Mouse (Mus musculus) brown adipose tissue, adult 24 weeks (tissue): Measurements from ENCODE around the gene Cnn1. TPM values are rescaled to one million over a fixed set of nuclear protein-coding genes. Genes with fewer than 3 reads are reported as not detected.

Experiments
- H3K27ac ChIP-seq: fragments of 200-500 bp; replicated peaks from 2 replicates; pipeline ENCODE4 v1.5.1; 2012; ENCODE audit warnings: low read depth, mild to moderate bottlenecking, low read length
- H3K4me1 ChIP-seq: fragments of 200-500 bp; 2 replicates; pipeline ENCODE4 v1.6.1; 2012; ENCODE audit warnings: low read length, mixed read lengths; ENCODE audit not compliant: control insufficient read depth, insufficient read depth, insufficient read length
- H3K4me3 ChIP-seq: fragments of 200-500 bp; 2 replicates; pipeline ENCODE4 v1.5.1; 2012; ENCODE audit warnings: low read depth, mild to moderate bottlenecking, low read length, moderate library complexity; ENCODE audit not compliant: insufficient read depth
- polyA plus RNA-seq: library from polyadenylated mRNA; stranded (reverse); fragments of >200 nt; gene quantifications from 2 replicates; pipeline ENCODE4 v1.2.4, GENCODE M21; 2012; ENCODE audit not compliant: missing spikeins, insufficient read depth, insufficient read length

Gene Cnn1
- 1.9 and 5.7 TPM in 2 replicates for polyA plus RNA-seq

GRCm38 (mm10) chr9:22098993-22099696, at the start of gene Cnn1:
TSS of gene Cnn1 (plus strand) at chr9:22099216.
- Histone ChIP-seq H3K4me3 (no peak within 1 kb of the TSS), H3K27ac (no peak within 1 kb of the TSS), H3K4me1 (peaks cover 2% of the 10 kb centered on the region; the same call in 1 of the 2 replicates)

DNA sequence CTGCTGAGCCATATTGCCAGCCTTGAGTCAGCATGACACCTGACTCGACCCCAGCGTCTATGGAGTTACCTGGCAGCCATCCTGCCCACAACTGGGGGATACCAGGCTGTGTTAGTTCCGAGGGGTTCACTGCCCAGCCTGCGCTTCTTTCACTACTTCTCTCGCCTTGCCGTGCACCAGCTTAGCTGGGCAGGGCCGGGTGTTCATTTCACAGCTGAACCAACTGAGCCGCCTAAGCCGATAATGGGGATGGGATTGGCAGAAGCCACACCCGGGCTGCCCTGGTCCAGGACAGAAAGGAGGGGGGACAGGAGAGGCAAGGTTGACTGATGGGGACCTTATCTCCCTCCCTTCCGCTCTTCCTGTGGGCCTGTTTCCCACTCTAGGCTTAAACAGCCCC, 49.7 kb upstream of the Cnn1 start:
- H3K4me1 ChIP-seq, result no peaks in the 10 kb centered on the region
- no peak overlapping the region for H3K27ac ChIP-seq
- no peak overlapping the region for H3K4me3 ChIP-seq

- Histone ChIP-seq H3K4me3 (no peak overlapping the region), H3K27ac (no peak overlapping the region), H3K4me1 (peaks cover 4% of the 10 kb centered on the region; the same call in 1 of the 2 replicates)
Observed at GRCm38 (mm10) chr9:22049721-22050270, 49.2 kb upstream of the Cnn1 start.

GRCm38 (mm10) chr9:22050351-22050889, 48.6 kb upstream of the Cnn1 start:
- H3K4me3 ChIP-seq, result peak overlapping the region; percentile 42
- H3K27ac ChIP-seq, result no peak overlapping the region
- H3K4me1 ChIP-seq, result peaks cover 4% of the 10 kb centered on the region; the same call in 1 of the 2 replicates

DNA sequence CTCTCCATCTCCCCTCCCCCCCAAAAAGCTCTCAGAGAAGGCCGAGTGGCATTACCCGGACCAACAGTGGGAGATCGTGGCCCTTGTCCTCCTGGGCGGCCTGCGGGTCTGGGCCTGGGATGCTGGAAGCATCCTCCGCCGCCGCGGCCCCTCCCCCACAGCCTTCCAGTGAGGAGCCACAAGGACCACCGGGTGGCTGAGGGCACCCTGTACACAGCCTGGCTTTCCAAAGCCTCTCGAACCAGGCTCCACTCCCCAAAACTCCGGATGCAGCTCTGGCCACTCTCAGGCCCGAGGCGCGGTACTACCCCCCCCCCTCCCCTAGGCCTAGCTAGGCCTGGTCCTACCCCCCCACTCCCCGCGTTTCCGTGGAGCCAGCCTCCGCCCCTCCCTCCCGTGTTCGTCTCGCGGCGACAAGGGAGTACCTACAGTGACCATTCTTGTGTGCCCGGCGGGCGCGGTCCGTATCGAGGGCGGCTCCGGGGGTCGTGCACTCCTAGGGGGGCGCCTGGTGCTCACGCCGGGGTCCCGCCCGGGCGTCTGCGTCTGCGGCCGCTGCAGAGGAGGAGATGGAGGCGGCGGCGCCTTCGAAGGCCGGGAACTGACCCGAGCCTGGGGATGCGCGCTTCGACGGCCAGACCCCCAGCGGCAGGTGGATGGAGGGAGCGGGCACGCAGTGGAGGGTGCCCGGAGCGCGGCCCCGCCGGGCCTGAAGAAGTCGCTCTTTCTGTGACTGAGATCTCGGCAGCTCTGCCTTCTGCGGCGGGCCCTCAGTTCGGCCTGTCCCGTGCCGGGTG, 47.7 kb upstream of the Cnn1 start:
- peaks cover 4% of the 10 kb centered on the region; the same call in 1 of the 2 replicates for H3K4me1 ChIP-seq
- no peak overlapping the region for H3K27ac ChIP-seq
- H3K4me3 ChIP-seq, result peak overlapping the region; percentile 42

GRCm38 (mm10) chr9:22051958-22052254, 47.1 kb upstream of the Cnn1 start, which contains the start of gene Elavl3:
TSS of gene Elavl3 (minus strand) at chr9:22052023.
- Histone ChIP-seq H3K4me3 (peak within 1 kb of the TSS; percentile 42), H3K27ac (no peak within 1 kb of the TSS), H3K4me1 (peaks cover 4% of the 10 kb centered on the region; the same call in 1 of the 2 replicates)

GRCm38 (mm10) chr9:22053657-22054056, 45.4 kb upstream of the Cnn1 start:
- H3K4me3 ChIP-seq, result no peak overlapping the region
- H3K4me1 ChIP-seq, result peaks cover 4% of the 10 kb centered on the region; the same call in 1 of the 2 replicates
- H3K27ac ChIP-seq, result no peak overlapping the region

DNA sequence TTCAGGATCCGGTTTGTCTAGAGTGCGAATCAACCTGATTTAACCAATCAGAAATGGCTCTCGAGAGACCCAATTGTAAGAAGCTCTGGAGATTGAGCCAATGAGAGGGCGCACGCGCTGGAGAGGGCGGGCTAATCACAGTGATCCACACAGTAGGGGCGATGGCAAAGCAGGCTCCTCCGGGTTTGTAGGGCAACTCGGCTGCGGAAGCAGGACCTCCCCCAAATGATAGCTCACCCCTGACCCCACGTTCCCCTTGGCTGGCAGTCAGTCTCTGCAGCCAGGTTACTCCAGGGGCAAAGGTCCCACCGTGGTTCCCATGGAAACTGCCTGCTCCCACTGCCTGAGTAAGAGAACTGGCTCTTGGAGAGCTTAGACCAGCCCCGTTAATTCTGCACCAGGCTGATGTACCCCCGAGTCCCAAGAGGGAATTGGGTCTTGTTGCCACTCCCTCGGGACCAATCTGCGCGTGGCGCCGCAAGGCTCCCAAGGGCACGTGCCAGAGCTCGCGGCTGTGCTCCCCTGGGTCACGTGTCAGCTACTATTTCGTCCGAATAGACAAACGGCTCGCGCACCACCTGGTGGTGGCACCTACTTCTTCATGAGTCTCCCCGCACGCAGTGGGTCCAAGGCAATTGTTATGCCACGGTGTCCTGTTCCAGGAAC, 44.5 kb upstream of the Cnn1 start:
- H3K4me1 ChIP-seq, result peaks cover 4% of the 10 kb centered on the region; the same call in 1 of the 2 replicates
- H3K27ac ChIP-seq, result no peak overlapping the region
- H3K4me3 ChIP-seq, result peak overlapping the region; percentile 38

DNA sequence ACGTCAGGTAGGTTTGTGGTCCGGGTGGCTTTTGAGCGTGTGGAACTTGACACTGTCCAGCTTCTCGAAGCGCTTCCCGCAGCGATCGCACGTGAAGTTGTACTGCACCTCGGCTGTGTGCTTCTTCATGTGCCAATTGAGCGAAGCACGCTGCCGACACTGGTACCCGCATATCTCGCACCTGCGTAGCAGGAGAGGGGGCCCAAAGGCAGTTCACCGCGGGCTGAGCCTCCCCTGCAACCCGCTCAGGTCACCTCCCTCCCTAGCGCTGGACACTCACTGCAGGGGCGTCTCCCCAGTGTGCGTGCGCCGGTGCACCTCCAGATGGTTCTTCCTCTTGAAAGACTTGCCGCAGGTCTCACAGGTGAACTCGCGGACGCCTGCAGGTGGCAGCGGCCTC, 43.3 kb upstream of the Cnn1 start:
- Histone ChIP-seq H3K27ac (no peak overlapping the region), H3K4me1 (peaks cover 4% of the 10 kb centered on the region; the same call in 1 of the 2 replicates), H3K4me3 (no peak overlapping the region)

GRCm38 (mm10) chr9:22056303-22056910, 42.6 kb upstream of the Cnn1 start:
- H3K4me1 ChIP-seq, result peaks cover 4% of the 10 kb centered on the region; the same call in 1 of the 2 replicates
- no peak overlapping the region for H3K4me3 ChIP-seq
- H3K27ac ChIP-seq, result no peak overlapping the region

GRCm38 (mm10) chr9:22057031-22057517, 41.9 kb upstream of the Cnn1 start:
- Histone ChIP-seq H3K27ac (no peak overlapping the region), H3K4me1 (peaks cover 4% of the 10 kb centered on the region; the same call in 1 of the 2 replicates), H3K4me3 (no peak overlapping the region)

DNA sequence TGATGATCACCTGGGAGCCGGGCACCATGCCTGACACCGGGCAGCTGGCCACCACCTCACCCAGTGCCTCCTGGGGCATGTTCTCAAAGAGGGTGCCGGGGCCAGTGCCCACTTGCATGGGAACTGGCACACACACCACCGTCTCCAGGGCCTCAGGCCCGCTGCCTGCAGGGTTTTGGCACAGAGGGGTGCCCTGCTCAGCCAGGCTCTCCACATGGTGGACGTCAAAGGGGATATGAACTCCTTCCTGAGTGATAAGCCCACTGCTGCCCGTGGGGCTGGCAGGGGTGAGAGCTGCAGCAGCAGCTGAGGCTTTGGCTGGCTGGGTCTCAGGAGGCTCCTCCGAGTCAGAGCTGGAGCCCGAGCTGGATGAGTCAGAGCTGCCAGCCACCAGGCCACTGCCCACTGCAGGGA, 41.0 kb upstream of the Cnn1 start:
- H3K27ac ChIP-seq, result no peak overlapping the region
- H3K4me1 ChIP-seq, result peaks cover 4% of the 10 kb centered on the region; the same call in 1 of the 2 replicates
- H3K4me3 ChIP-seq, result no peak overlapping the region

- H3K27ac ChIP-seq, result no peak overlapping the region
- H3K4me3 ChIP-seq, result no peak overlapping the region
- no peaks in the 10 kb centered on the region for H3K4me1 ChIP-seq
Observed at GRCm38 (mm10) chr9:22061339-22061738, 37.7 kb upstream of the Cnn1 start.

DNA sequence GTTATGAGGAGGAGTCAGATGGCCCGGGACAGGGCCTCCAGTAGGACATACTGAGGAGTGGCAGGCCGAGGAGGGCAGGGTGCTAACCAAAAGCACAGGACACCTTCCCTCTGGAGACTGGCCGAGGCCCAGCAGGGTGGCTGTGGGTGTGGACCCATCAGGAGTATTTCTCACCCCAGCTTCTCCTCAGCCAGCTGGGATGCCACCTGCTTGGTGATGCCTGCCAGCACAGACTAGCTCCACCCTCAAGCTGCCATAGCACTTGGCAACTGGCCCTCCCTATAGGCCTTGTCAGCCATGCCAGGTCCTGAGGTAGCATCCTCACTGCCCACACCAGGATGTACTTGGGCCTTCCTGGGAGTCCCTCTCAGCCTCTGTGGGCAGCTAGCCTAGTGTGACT, 34.7 kb upstream of the Cnn1 start:
- Histone ChIP-seq H3K4me3 (no peak overlapping the region), H3K27ac (no peak overlapping the region), H3K4me1 (no peaks in the 10 kb centered on the region)
